Mouse (Mus musculus): ENCODE data around the gene Batf3.
"Not testable (repeated sequence)": the region's sequence is repeated elsewhere in the genome, so short reads cannot be mapped to it uniquely, and the experiment has no call there.

Gene Batf3

GRCm38 (mm10) chr1:191132934-191133333 lies 35.3 kb downstream of the Batf3 start:
- DNase-seq (ENCODE audit: low read depth) = no peak

- DNase-seq (ENCODE audit: low read depth) = no peak
These were observed 37.8 kb downstream of the Batf3 start for GRCm38 (mm10) chr1:191135406-191135805.

GRCm38 (mm10) chr1:191138436-191138835 lies 40.8 kb downstream of the Batf3 start:
- DNase-seq (ENCODE audit: low read depth) = no peak

- no peak for DNase-seq (ENCODE audit: low read depth)
These were observed 41.3 kb downstream of the Batf3 start for GRCm38 (mm10) chr1:191138874-191139495.

GRCm38 (mm10) chr1:191140983-191141382 lies 43.3 kb downstream of the Batf3 start:
- DNase-seq (ENCODE audit: low read depth) = no peak

GRCm38 (mm10) chr1:191149489-191149888 lies 51.8 kb downstream of the Batf3 start:
- DNase-seq (ENCODE audit: low read depth) = not testable (repeated sequence)

GRCm38 (mm10) chr1:191150924-191151605 lies 53.4 kb downstream of the Batf3 start:
- no peak for DNase-seq (ENCODE audit: low read depth)

GRCm38 (mm10) chr1:191153052-191153451 lies 55.4 kb downstream of the Batf3 start:
- no peak for DNase-seq (ENCODE audit: low read depth)

- DNase-seq (ENCODE audit: low read depth) = no peak
These were observed 56.7 kb downstream of the Batf3 start for GRCm38 (mm10) chr1:191154314-191154713.
